Mouse (Mus musculus): ENCODE measurements at regions not wholly inside any gene's neighbourhood (a gene's known extent, or its start where the extent isn't known, plus 50 kb on each side); places are given as distances from the start of the nearest gene placed in this dataset.
A peak's percentile ranks its signal among the peaks of the same experiment; 100 is the strongest.

- DNase-seq, result no peak
Measured at GRCm38 (mm10) chr14:76247664-76248063, 137.0 kb downstream of the Nufip1 start.

- DNase-seq, result no peak
Measured at GRCm38 (mm10) chr14:76253850-76254249, 143.2 kb downstream of the Nufip1 start.

GRCm38 (mm10) chr14:76254565-76255501 lies 144.1 kb downstream of the Nufip1 start:
- DNase-seq, result peak; percentile 62

GRCm38 (mm10) chr14:76255971-76256370 lies 145.3 kb downstream of the Nufip1 start:
- no peak for DNase-seq

- no peak for DNase-seq
Measured at GRCm38 (mm10) chr14:76258626-76259025, 147.9 kb downstream of the Nufip1 start.

- no peak for DNase-seq
Measured at GRCm38 (mm10) chr14:76260628-76261293, 150.1 kb downstream of the Nufip1 start.

- no peak for DNase-seq
Measured at GRCm38 (mm10) chr14:76263682-76264081, 151.1 kb upstream of the Tsc22d1 start.

GRCm38 (mm10) chr14:76265819-76266218 lies 148.9 kb upstream of the Tsc22d1 start:
- DNase-seq, result no peak

- no peak for DNase-seq
Measured at GRCm38 (mm10) chr14:76266249-76266648, 148.5 kb upstream of the Tsc22d1 start.

- no peak for DNase-seq
Measured at GRCm38 (mm10) chr14:76267091-76267490, 147.7 kb upstream of the Tsc22d1 start.

GRCm38 (mm10) chr14:76271190-76271589 lies 143.6 kb upstream of the Tsc22d1 start:
- no peak for DNase-seq

GRCm38 (mm10) chr14:76272840-76273239 lies 141.9 kb upstream of the Tsc22d1 start:
- no peak for DNase-seq

- DNase-seq, result no peak
Measured at GRCm38 (mm10) chr14:76276655-76277054, 138.1 kb upstream of the Tsc22d1 start.

GRCm38 (mm10) chr14:76278751-76279450 lies 135.9 kb upstream of the Tsc22d1 start:
- DNase-seq, result no peak

GRCm38 (mm10) chr14:76279561-76279960 lies 135.2 kb upstream of the Tsc22d1 start:
- DNase-seq, result no peak

GRCm38 (mm10) chr14:76281867-76282266 lies 132.9 kb upstream of the Tsc22d1 start:
- no peak for DNase-seq

- no peak for DNase-seq
Measured at GRCm38 (mm10) chr14:76287768-76288167, 127.0 kb upstream of the Tsc22d1 start.

GRCm38 (mm10) chr14:76290401-76291018 lies 124.3 kb upstream of the Tsc22d1 start:
- no peak for DNase-seq

- DNase-seq, result no peak
Measured at GRCm38 (mm10) chr14:76292211-76292610, 122.5 kb upstream of the Tsc22d1 start.

GRCm38 (mm10) chr14:76295411-76296169 lies 119.2 kb upstream of the Tsc22d1 start:
- no peak for DNase-seq

- DNase-seq, result no peak
Measured at GRCm38 (mm10) chr14:76297864-76298263, 116.9 kb upstream of the Tsc22d1 start.

GRCm38 (mm10) chr14:76302322-76302991 lies 112.3 kb upstream of the Tsc22d1 start:
- no peak for DNase-seq
